Mouse (Mus musculus) liver, embryonic 16.5 days (tissue): ENCODE data around the gene Parva. TPM values are rescaled to one million over a fixed set of nuclear protein-coding genes. Genes with fewer than 3 reads are reported as not detected.

ENCODE experiments used
- ATAC-seq: fragments of 200-750 bp; cut with Nextera tagmentation; 2 replicates; pipeline ENCODE4 v1.8.0; 2017; ENCODE audit warnings: low read depth, mild to moderate bottlenecking, moderate number of reproducible peaks, moderate library complexity
- H3K27ac ChIP-seq: fragments of 300-500 bp; sonication (generic); 2 replicates; pipeline ENCODE4 v1.5.1; 2014; ENCODE audit warnings: mild to moderate bottlenecking, low read length
- H3K27me3 ChIP-seq: fragments of 300-500 bp; sonication (generic); 2 replicates; pipeline ENCODE4 v1.6.1; 2014; ENCODE audit warnings: low read depth, low read length, mixed read lengths; ENCODE audit not compliant: control insufficient read depth, insufficient read depth
- H3K36me3 ChIP-seq: fragments of 300-500 bp; sonication (generic); 2 replicates; pipeline ENCODE4 v1.6.1; 2014; ENCODE audit warnings: mild to moderate bottlenecking; ENCODE audit not compliant: control insufficient read depth, insufficient read depth
- H3K4me1 ChIP-seq: fragments of 300-500 bp; sonication (generic); 2 replicates; pipeline ENCODE4 v1.6.1; 2014; ENCODE audit warnings: low read depth, low read length, mixed read lengths; ENCODE audit not compliant: control insufficient read depth
- H3K4me2 ChIP-seq: fragments of 300-500 bp; sonication (generic); 2 replicates; pipeline ENCODE4 v1.6.1; 2014; ENCODE audit warnings: low read depth, low read length, mixed read lengths
- H3K4me3 ChIP-seq: fragments of 300-500 bp; sonication (generic); 2 replicates; pipeline ENCODE4 v1.5.1; 2014; ENCODE audit warnings: low read depth, mild to moderate bottlenecking, low read length
- H3K9ac ChIP-seq: fragments of 300-500 bp; sonication (generic); 2 replicates; pipeline ENCODE4 v1.6.1; 2014; ENCODE audit warnings: low read depth, low read length
- H3K9me3 ChIP-seq: fragments of 300-500 bp; sonication (generic); replicated peaks from 2 replicates; pipeline ENCODE4 v1.6.1; 2016; ENCODE audit warnings: low read length; ENCODE audit not compliant: control insufficient read depth
- WGBS: fragments of 180-500 bp; shearing (Covaris S2); extraction: QIAGEN DNeasy Blood & Tissue Kit; methylation state at CpG from one replicate; pipeline ENCODE4 v1.1.7; 2014; ENCODE audit not compliant: insufficient replicate concordance; 5-methylcytosine and 5-hydroxymethylcytosine counted together
- polyA plus RNA-seq: library from polyadenylated mRNA; unstranded; fragments of >200 nt; fragmentation: Nextera tagmentation; extraction: Ambion mirVana; gene quantifications from 2 replicates; pipeline ENCODE4 v1.2.1, GENCODE M21; 2015

Gene Parva
- polyA plus RNA-seq, 1 experiment from 2014 or later = 9.2 TPM

DNA sequence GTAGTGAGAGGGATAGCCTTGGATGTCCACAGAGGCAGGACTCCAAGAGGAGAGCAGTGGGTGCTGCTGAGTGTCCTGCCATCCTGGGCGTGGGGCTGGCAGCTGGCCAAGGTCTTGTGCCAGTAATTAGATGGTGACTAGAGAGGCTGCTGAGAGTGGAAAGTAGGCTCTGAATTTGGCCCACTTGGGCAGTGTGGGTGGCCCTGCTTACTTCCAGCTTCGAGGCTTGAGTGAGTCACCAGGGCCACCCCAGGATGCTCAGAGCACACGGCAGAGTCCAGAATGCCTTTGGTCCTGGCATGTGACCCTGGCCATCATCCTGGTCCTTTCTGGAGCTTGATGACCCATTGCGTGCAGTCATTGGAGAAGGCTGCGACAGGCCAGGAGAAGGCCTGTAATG is 31.1 kb downstream of the Parva start:
- H3K4me1 ChIP-seq = no peaks in the 10 kb centered on the region
- WGBS = 66% methylated on average over 5 of the region's 5 CpGs
- no peak for ATAC-seq
- no peak overlapping the region for H3K9ac ChIP-seq
- H3K9me3 ChIP-seq = no peaks in the 10 kb centered on the region
- H3K36me3 ChIP-seq = no peaks in the 10 kb centered on the region
- no peak overlapping the region for H3K4me3 ChIP-seq
- H3K27ac ChIP-seq = no peak overlapping the region
- H3K4me2 ChIP-seq = no peak overlapping the region
- no peaks in the 10 kb centered on the region for H3K27me3 ChIP-seq

DNA sequence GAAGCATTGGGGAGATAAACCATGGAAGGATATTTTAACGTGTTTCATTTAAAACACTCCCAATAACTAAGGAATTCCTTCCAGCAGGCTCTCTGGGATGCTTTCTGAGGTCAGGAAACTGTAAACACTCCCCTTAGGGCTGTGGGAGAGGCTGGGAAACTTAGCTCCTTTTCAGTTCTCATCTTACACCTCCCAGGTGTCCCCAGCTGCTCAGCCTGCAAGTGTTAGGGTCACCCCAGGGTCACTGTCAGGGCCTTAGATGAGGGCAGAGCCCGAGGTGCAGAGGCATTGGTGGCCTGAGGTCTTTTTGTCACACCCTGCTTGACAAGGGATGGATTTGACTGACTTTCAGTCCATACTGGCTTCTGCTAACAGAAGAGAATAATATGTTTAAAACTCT is 35.8 kb downstream of the Parva start:
- no peaks in the 10 kb centered on the region for H3K4me1 ChIP-seq

GRCm38 (mm10) chr7:112465920-112466319 is 38.6 kb downstream of the Parva start:
- ATAC-seq = no peak
- H3K9me3 ChIP-seq = no peaks in the 10 kb centered on the region
- H3K27ac ChIP-seq = no peak overlapping the region
- no peak overlapping the region for H3K4me3 ChIP-seq
- 42% methylated on average over 3 of the region's 3 CpGs for WGBS
- H3K36me3 ChIP-seq = no peaks in the 10 kb centered on the region
- H3K9ac ChIP-seq = no peak overlapping the region
- H3K27me3 ChIP-seq = no peaks in the 10 kb centered on the region
- no peak overlapping the region for H3K4me2 ChIP-seq
- no peaks in the 10 kb centered on the region for H3K4me1 ChIP-seq

More for the DNA sequence above, 35.8 kb downstream of the Parva start:
- H3K9ac ChIP-seq = no peak overlapping the region
- 10% methylated on average over 2 of the region's 2 CpGs for WGBS
- no peak for ATAC-seq
- H3K36me3 ChIP-seq = no peaks in the 10 kb centered on the region
- H3K9me3 ChIP-seq = no peaks in the 10 kb centered on the region
- H3K4me2 ChIP-seq = no peak overlapping the region
- H3K27ac ChIP-seq = no peak overlapping the region
- no peak overlapping the region for H3K4me3 ChIP-seq
- no peaks in the 10 kb centered on the region for H3K27me3 ChIP-seq

GRCm38 (mm10) chr7:112466786-112467185 is 39.5 kb downstream of the Parva start:
- no peaks in the 10 kb centered on the region for H3K4me1 ChIP-seq
- 34% methylated on average over 3 of the region's 3 CpGs for WGBS
- H3K27ac ChIP-seq = no peak overlapping the region
- no peaks in the 10 kb centered on the region for H3K36me3 ChIP-seq
- no peaks in the 10 kb centered on the region for H3K9me3 ChIP-seq
- H3K9ac ChIP-seq = no peak overlapping the region
- H3K4me2 ChIP-seq = no peak overlapping the region
- H3K27me3 ChIP-seq = no peaks in the 10 kb centered on the region
- H3K4me3 ChIP-seq = no peak overlapping the region
- no peak; the same call in 1 of the 2 replicates for ATAC-seq

- Histone ChIP-seq H3K36me3 (no peaks in the 10 kb centered on the region), H3K4me2 (no peak overlapping the region), H3K27ac (no peak overlapping the region), H3K9me3 (no peaks in the 10 kb centered on the region), H3K4me3 (no peak overlapping the region), H3K9ac (no peak overlapping the region), H3K27me3 (no peaks in the 10 kb centered on the region), H3K4me1 (no peaks in the 10 kb centered on the region)
- WGBS = 24% methylated on average over 11 of the region's 11 CpGs
- ATAC-seq = no peak
Observed at GRCm38 (mm10) chr7:112467687-112468111, 40.4 kb downstream of the Parva start.

- WGBS = 35% methylated on average over 5 of the region's 5 CpGs
- H3K4me2 ChIP-seq = no peak overlapping the region
- H3K9ac ChIP-seq = no peak overlapping the region
- H3K4me3 ChIP-seq = no peak overlapping the region
- no peaks in the 10 kb centered on the region for H3K36me3 ChIP-seq
- no peaks in the 10 kb centered on the region for H3K9me3 ChIP-seq
- peak; percentile 13; the same call in 1 of the 2 replicates for ATAC-seq
- H3K27ac ChIP-seq = no peak overlapping the region
- H3K4me1 ChIP-seq = no peaks in the 10 kb centered on the region
- no peaks in the 10 kb centered on the region for H3K27me3 ChIP-seq
Observed at GRCm38 (mm10) chr7:112469817-112470216, 42.5 kb downstream of the Parva start.

GRCm38 (mm10) chr7:112471316-112471715 is 44.0 kb downstream of the Parva start:
- no peak overlapping the region for H3K27ac ChIP-seq
- no peak overlapping the region for H3K4me3 ChIP-seq
- no peak overlapping the region for H3K4me2 ChIP-seq
- no peaks in the 10 kb centered on the region for H3K9me3 ChIP-seq
- H3K9ac ChIP-seq = no peak overlapping the region
- H3K36me3 ChIP-seq = no peaks in the 10 kb centered on the region
- no peak for ATAC-seq
- 59% methylated on average over 7 of the region's 7 CpGs for WGBS
- H3K27me3 ChIP-seq = no peaks in the 10 kb centered on the region
- H3K4me1 ChIP-seq = no peaks in the 10 kb centered on the region

DNA sequence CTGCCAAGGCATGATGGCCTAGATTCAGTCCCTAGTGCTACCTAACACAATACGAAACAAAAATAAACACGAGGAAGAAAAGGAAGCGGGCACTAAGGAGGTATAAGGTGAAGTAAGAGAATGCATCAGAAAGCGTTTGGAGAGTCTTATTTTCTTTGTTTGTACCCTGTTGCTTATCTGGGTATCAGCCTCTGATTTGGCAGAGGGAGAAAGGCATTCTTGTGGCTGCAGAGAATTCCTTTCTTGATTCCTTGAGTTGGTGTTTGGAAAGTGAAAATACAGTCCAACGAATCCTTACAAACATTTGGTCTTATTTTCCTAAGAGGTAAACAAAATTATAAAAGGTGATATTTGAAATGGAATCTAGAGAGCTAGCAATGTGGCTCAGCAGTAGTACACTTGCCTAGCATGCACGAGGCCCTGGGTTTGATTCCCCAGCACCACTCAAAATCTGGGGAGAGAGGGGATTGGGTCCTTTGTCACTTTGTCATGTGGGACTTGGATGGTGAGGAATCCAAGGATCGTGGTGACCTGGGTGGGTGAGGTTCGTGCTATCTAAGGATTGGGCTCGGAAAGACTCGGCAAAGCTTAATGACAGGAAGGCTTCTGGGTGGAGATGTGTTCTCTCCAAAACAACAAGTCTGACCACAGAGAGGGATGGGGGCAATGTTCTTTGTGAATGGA is 44.9 kb downstream of the Parva start:
- WGBS = 34% methylated on average over 10 of the region's 10 CpGs
- no peak overlapping the region for H3K4me2 ChIP-seq
- no peak overlapping the region for H3K4me3 ChIP-seq
- H3K36me3 ChIP-seq = no peaks in the 10 kb centered on the region
- H3K9me3 ChIP-seq = no peaks in the 10 kb centered on the region
- H3K27me3 ChIP-seq = no peaks in the 10 kb centered on the region
- H3K9ac ChIP-seq = no peak overlapping the region
- ATAC-seq = no peak
- H3K4me1 ChIP-seq = no peaks in the 10 kb centered on the region
- H3K27ac ChIP-seq = no peak overlapping the region

GRCm38 (mm10) chr7:112472708-112473281 is 45.5 kb downstream of the Parva start:
- Histone ChIP-seq H3K4me1 (no peaks in the 10 kb centered on the region), H3K9ac (no peak overlapping the region), H3K4me3 (no peak overlapping the region), H3K27me3 (no peaks in the 10 kb centered on the region), H3K36me3 (no peaks in the 10 kb centered on the region), H3K4me2 (no peak overlapping the region), H3K9me3 (no peaks in the 10 kb centered on the region), H3K27ac (no peak overlapping the region)
- 44% methylated on average over 9 of the region's 9 CpGs for WGBS
- ATAC-seq = no peak
